Mouse (Mus musculus) thymus, adult 2 months (tissue): Measurements from ENCODE around the gene Prl7d1.

Experiments
- CTCF ChIP-seq: fragments of 200-500 bp; IDR thresholded peaks from 2 replicates; pipeline ENCODE4 v1.5.1; 2012; ENCODE audit warnings: mild to moderate bottlenecking, control low read depth, low read length, moderate library complexity, borderline replicate concordance; ENCODE audit not compliant: control insufficient read depth, poor library complexity, insufficient read depth; ENCODE audit errors: extremely low read depth
- POLR2A ChIP-seq: fragments of 200-500 bp; IDR thresholded peaks from 2 replicates; pipeline ENCODE4 v1.6.1; 2012; ENCODE audit warnings: mild to moderate bottlenecking, low read length, control low read depth, moderate library complexity; ENCODE audit not compliant: control insufficient read depth, poor library complexity, insufficient read depth; ENCODE audit errors: extremely low read depth

DNA sequence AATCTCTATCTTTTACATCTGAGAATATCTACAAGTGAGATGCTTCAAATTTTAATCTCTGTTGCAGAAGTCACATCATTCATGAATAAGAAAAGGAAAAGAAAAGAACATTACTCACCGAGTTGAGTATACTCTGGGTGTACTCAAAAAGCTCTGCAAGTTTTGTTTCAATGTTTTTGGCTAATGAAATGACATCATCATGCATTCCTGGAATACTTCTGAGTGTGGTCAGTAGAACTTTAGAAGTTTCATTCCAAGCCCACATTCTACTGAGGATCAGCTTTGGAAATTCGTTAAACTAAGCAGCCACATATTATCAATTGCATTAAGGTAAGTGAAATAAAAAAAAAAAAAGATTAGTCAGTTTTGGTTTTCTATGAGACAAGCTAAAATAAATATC, 55.8 kb downstream of the Prl7d1 start:
- TF ChIP-seq CTCF = no peak
- TF ChIP-seq POLR2A = no peak
